Mouse (Mus musculus) cerebellum, adult 2 months (tissue): ENCODE results near the gene Nynrin. TPM values are rescaled to one million over a fixed set of nuclear protein-coding genes. Genes with fewer than 3 reads are reported as not detected.

ENCODE experiments used
- DNase-seq, 2 experiments: peaks; one replicate each; pipeline ENCODE4 v3.0.0; 2021
- H3K27ac ChIP-seq: fragments of 200-500 bp; 2 replicates; pipeline ENCODE4 v1.5.1; 2012; ENCODE audit warnings: low read length, control low read depth, inconsistent platforms; ENCODE audit not compliant: insufficient read depth
- H3K27me3 ChIP-seq: fragments of 200-500 bp; 2 replicates; pipeline ENCODE4 v1.6.1; 2012; ENCODE audit warnings: inconsistent platforms, mild to moderate bottlenecking, low read length, moderate library complexity; ENCODE audit not compliant: control insufficient read depth, insufficient read depth
- H3K4me1 ChIP-seq: fragments of 200-500 bp; 2 replicates; pipeline ENCODE4 v1.6.1; 2011; ENCODE audit warnings: low read length; ENCODE audit not compliant: control insufficient read depth, insufficient read depth
- H3K4me3 ChIP-seq: fragments of 200-500 bp; replicated peaks from 2 replicates; pipeline ENCODE3; 2011; ENCODE audit warnings: mild to moderate bottlenecking, low read depth, low read length, control low read depth; ENCODE audit not compliant: insufficient read depth
- CTCF ChIP-seq: fragments of 200-500 bp; IDR thresholded peaks from 2 replicates; pipeline ENCODE4 v1.5.1; 2011; ENCODE audit warnings: low read depth, mild to moderate bottlenecking, control low read depth, low read length, moderate library complexity, borderline replicate concordance; ENCODE audit not compliant: insufficient read depth
- POLR2A ChIP-seq: fragments of 200-500 bp; IDR thresholded peaks from 2 replicates; pipeline ENCODE4 v1.6.1; 2011; ENCODE audit warnings: low read length, control low read depth, borderline replicate concordance; ENCODE audit not compliant: insufficient read depth
- WGBS: fragments of 180-500 bp; shearing (Covaris S2); methylation state at CpG from one replicate; pipeline ENCODE4 v1.1.7; 2018; 5-methylcytosine and 5-hydroxymethylcytosine counted together
- polyA plus RNA-seq: library from polyadenylated mRNA; depleted of rRNA; stranded (reverse); fragments of >200 nt; gene quantifications from 2 replicates; pipeline ENCODE4 v1.2.3, GENCODE M21; 2012

Gene Nynrin
- polyA plus RNA-seq, 1 experiment = 4.8 TPM

DNA sequence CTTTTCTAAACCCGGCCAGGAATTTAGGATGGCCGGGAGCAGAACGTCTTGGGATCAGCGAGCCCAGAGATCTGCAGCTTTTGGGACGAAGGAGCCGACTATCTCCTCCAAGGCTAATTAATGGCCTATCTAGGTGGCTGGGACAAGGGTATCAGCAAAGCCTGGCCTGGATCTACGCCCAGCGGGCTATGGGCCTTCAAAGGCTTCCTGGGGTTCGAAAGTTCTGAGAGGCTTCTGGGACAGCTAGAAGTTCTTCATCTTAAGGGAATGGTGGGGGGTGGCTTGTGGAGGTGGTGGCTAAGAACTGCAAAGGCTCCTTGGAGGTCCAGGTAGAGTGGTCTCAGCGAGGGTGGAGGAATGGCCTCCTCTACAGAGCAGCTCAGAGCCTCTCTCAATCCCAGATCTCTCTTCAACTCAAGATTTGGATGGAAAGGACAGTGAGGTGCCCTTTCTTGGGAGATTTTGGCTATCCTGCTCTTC, 29.8 kb upstream of the Nynrin start:
- DNase-seq = no peak
- no peaks in the 10 kb centered on the region for H3K4me1 ChIP-seq
- TF ChIP-seq POLR2A = no peak
- no peak for TF ChIP-seq CTCF
- H3K4me3 ChIP-seq = no peak overlapping the region
- 30% methylated on average over 10 of the region's 10 CpGs for WGBS
- peaks cover 3% of the 10 kb centered on the region; the same call in 1 of the 2 replicates for H3K27me3 ChIP-seq
- no peak overlapping the region for H3K27ac ChIP-seq

DNA sequence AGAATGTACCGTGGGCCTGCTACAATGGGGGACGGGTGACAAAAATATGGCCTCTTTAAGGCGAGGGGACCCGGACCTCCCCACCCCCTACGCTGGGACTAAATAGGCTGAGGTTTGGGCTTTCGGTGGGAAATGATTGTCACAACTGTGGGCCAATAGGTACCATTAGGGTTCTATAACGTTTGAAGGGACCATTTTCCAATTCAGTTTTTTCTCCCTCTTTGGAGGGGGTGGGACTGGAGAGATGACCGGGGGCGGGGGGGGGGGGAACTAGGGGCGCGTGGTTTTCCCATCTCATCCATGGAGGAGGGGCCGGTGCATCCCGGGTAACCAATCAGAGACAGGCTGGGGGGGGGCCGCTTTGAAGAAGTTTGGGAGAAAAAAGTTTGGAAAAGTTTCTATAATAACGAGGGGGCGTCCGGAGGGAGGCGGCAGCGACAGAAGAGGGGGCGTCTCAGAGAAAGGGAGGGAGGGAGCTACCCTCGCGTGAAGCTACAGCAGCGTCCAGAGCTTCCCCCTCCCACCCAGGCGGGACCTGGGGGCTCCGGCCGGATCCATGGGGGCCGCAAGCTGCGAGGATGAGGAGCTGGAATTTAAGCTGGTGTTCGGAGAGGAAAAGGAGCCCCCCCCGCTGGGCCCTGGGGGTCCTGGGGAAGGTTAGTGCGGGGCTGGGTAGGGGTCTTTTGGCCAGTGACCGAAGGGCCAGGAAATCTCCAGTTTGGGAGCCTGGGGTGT, 29.2 kb upstream of the Nynrin start:
- peak in 1 of 2 experiments; percentile 3 for DNase-seq
- 8% methylated on average over 32 of the region's 32 CpGs for WGBS
- no peak overlapping the region for H3K4me3 ChIP-seq

DNA sequence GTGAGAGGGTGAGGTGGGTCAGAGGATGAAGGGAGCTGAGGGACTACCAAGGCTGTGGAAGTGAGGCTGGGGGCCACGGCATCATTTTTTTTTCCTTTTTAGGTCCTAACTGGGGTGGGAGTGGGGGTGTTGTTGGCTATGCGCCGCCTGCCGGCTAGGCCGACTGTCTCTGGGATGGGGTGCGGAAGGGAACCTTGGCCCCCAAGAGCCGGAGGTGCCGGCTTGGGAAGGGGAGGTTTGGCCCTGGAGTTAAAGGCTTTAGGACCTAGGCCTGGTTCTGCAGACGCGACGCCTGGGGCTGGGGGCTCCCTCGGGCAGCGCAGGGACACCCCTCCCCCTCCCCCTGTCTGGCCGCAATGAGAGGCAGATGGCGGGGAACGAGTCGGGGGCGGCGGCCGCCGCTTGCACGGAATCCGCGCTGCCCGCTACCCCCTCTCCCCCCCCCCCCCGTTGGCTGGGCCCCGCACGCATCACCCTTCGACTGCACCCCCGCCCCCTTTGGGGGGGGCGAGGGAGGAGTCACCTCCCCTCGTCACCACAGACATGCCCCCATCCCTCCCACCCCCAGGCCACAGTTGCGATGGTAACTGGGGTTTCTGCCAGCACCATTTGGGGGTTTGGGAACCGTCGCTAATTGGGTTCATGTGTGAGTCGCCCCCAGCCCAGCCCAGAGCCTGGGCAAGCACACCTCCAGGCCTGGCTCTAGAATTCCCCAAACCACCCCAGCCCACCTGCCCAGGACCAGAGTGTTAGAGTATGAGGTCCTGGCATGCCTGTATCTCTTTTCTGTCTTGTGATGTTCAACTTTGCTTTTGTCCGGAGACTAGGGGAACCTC, 28.4 kb upstream of the Nynrin start:
- TF ChIP-seq CTCF (no peak), POLR2A (no peak)
- peaks cover 3% of the 10 kb centered on the region; the same call in 1 of the 2 replicates for H3K27me3 ChIP-seq
- H3K27ac ChIP-seq = no peak overlapping the region
- WGBS = 2% methylated on average over 19 of the region's 37 CpGs
- H3K4me3 ChIP-seq = no peak overlapping the region
- DNase-seq = peak in 1 of 2 experiments; percentile 10
- no peaks in the 10 kb centered on the region for H3K4me1 ChIP-seq

More for the DNA sequence above, 29.2 kb upstream of the Nynrin start:
- TF ChIP-seq POLR2A (no peak), CTCF (no peak)
- Histone ChIP-seq H3K4me1 (no peaks in the 10 kb centered on the region), H3K27ac (no peak overlapping the region), H3K27me3 (peaks cover 3% of the 10 kb centered on the region; the same call in 1 of the 2 replicates)

DNA sequence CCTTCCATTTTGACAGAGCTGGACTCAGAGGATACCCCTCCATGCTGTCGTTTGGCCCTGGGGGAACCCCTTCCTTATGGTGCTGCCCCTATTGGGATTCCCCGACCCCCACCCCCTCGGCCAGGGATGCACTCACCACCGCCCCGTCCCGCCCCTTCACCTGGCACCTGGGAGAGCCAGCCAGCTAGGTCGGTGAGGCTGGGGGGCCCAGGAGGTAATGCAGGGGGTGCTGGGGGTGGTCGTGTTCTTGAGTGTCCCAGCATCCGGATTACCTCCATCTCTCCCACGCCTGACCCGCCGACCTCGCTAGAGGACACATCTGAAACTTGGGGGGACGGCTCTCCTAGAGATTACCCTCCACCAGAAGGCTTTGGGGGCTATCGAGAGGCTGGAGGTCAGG, 27.7 kb upstream of the Nynrin start:
- no peaks in the 10 kb centered on the region for H3K4me1 ChIP-seq
- no peak overlapping the region for H3K27ac ChIP-seq
- TF ChIP-seq POLR2A = no peak
- TF ChIP-seq CTCF = no peak
- WGBS = 7% methylated on average over 15 of the region's 15 CpGs
- DNase-seq = no peak
- H3K27me3 ChIP-seq = peaks cover 3% of the 10 kb centered on the region; the same call in 1 of the 2 replicates
- H3K4me3 ChIP-seq = peak overlapping the region; percentile 24

DNA sequence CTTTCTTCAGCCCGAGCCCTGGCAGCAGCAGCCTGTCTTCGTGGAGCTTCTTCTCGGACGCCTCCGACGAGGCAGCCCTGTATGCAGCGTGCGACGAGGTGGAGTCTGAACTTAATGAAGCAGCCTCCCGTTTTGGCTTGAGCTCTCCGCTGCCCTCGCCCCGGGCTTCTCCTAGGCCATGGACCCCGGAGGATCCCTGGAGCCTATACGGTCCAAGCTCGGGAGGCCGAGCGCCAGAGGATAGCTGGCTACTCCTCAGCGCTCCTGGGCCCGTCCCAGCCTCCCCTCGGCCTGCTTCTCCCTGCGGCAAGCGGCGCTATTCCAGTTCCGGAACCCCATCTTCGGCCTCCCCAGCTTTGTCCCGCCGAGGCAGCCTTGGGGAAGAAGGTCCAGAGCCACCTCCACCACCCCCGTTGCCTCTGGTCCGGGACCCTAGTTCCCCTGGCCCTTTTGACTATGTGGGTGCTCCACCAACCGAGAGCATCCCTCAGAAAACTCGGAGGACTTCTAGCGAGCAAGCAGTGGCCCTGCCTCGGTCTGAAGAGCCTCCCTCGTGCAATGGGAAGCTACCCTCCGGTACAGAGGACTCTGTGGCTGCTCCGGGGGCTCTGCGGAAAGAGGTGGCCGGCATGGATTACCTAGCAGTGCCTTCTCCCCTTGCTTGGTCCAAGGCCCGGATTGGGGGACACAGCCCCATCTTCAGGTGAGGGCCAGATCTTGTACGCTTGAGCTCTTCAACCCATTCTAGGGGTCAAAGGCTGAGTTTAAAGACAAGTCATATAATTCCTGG, 27.1 kb upstream of the Nynrin start:
- 18% methylated on average over 41 of the region's 41 CpGs for WGBS
- H3K4me1 ChIP-seq = no peaks in the 10 kb centered on the region
- H3K27ac ChIP-seq = no peak overlapping the region
- TF ChIP-seq POLR2A = no peak
- no peak for TF ChIP-seq CTCF
- DNase-seq = peak in 1 of 2 experiments; percentile 30
- H3K4me3 ChIP-seq = peak overlapping the region; percentile 24
- H3K27me3 ChIP-seq = peaks cover 3% of the 10 kb centered on the region; the same call in 1 of the 2 replicates

DNA sequence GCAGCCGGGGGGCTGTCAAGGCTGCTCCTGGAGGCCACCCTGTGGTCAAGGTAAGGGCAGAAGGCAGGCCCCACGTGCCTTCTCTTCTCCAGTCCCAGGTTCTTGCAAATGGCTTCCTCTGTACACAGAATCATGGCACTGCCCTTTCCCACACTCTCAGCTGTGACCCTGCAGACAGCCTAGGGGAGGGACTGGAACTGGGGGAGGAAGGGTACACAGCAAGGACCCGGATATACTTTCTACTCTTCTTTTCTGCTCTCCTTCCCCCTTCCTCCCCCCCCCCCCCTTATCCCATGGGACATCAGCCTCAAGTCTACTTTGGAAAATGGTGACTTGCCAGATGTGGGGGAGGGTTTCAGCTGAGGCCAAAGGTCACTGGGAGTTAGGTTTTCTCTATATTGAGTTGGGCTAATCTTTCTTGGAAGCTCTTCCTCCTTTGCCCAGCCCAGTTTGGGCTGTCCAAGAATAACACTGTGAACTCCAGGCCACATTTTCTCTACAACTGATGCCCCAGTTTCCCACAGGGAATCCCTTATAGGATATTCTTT, 25.0 kb upstream of the Nynrin start:
- Histone ChIP-seq H3K4me1 (no peaks in the 10 kb centered on the region), H3K27me3 (peaks cover 3% of the 10 kb centered on the region; the same call in 1 of the 2 replicates), H3K4me3 (no peak overlapping the region), H3K27ac (no peak overlapping the region)
- DNase-seq = no peak
- no peak for TF ChIP-seq CTCF
- TF ChIP-seq POLR2A = no peak
- WGBS = 76% methylated on average over 3 of the region's 3 CpGs

DNA sequence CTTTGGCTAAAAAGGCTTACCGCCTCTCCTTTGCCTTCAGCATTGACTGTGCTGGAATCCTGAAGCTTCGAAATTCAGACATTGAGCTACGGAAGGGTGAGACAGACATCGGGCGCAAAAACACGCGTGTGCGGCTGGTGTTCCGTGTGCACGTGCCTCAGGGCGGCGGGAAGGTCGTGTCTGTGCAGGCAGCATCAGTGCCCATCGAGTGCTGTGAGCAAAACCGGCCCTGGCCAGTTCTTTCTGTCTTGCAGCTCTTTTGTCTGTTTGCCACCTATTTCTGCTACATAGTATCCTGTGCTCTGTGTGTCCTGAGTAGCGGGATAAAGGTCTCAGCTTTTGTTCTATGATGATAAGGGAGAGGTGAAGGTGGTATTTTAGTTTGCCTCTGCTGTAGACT, 24.0 kb upstream of the Nynrin start:
- no peak overlapping the region for H3K4me3 ChIP-seq
- H3K27ac ChIP-seq = no peak overlapping the region
- TF ChIP-seq CTCF (no peak), POLR2A (no peak)
- DNase-seq = no peak
- peaks cover 3% of the 10 kb centered on the region; the same call in 1 of the 2 replicates for H3K27me3 ChIP-seq
- no peaks in the 10 kb centered on the region for H3K4me1 ChIP-seq
- 93% methylated on average over 16 of the region's 16 CpGs for WGBS
